Mouse (Mus musculus): ENCODE results near the gene Atl1.

- TF ChIP-seq GATA1 (IDR thresholded peaks at IDR 0.05; ENCODE audit: borderline replicate concordance, low read length) = no peak
- no peak for TF ChIP-seq FLI1 (IDR thresholded peaks at IDR 0.05; ENCODE audit: low read length)
Measured at GRCm38 (mm10) chr12:69855641-69856300, 36.6 kb upstream of the Atl1 start.
